Mouse (Mus musculus): ENCODE measurements around the gene Lce1j. TPM values are rescaled to one million over a fixed set of nuclear protein-coding genes. Genes with fewer than 3 reads are reported as not detected.
"Not testable (repeated sequence)": the region's sequence is repeated elsewhere in the genome, so short reads cannot be mapped to it uniquely, and the experiment has no call there.

Lce1j gene
- polyA plus RNA-seq (2016; fragmentation: Nextera tagmentation; extraction: Ambion mirVana): not detected in 2 replicates

DNA sequence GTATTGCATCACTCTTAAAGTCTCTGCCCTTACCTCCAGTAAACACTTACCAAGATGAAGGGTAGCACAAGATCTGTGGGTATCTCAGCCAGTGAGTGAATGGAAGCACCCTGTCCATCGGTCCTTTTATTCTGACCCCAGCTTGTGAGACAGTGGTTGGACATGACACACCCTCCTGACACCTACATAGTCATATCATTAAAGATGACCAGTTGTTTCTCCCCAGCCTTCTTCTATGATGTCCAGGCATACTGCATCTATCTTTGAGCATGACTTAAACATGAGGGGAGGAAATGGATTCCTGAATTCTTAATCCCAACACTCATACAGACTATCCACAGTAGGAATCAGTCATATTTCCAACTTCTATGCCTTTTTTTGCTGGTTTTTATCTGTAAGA lies at the start of gene Lce1j:
Gene Lce1j (minus strand): TSS at position 101 of the 400 bp plus-strand sequence.
- no peak for ATAC-seq (ENCODE audit: low FRiP score, low read depth)
- 89% methylated on average over 1 of the region's 1 CpGs for WGBS

DNA sequence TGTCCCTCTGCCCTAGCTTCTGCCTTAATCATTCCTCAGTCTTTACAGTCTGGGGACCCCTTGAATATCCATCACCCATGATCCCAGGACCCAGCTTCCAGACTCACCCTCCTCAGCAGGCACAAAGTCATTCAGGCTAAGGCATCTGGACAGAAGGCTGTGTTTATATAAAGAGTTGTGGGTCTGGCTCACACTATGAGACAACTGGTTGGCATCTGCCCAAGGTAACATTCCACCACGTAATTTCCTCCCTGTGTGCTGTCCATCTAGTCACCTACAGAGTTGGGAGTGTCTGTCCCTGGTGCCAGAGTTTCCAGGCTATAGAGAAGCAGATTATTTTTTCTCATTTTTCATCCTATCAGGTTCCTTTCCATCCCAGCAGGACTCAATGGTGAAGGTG lies 36.8 kb upstream of the Lce1j start, which contains the start of gene Kprp:
Gene Kprp (minus strand): TSS at position 140 of the 400 bp plus-strand sequence.
- no peaks in the 10 kb centered on the region for H3K36me3 ChIP-seq
- 74% methylated on average over 1 of the region's 1 CpGs for WGBS
- H3K4me2 ChIP-seq (replicated peaks): no peak within 1 kb of the TSS
- H3K9me3 ChIP-seq: no peaks in the 10 kb centered on the region; the same call in 1 of the 2 replicates
- no peak within 1 kb of the TSS for H3K4me3 ChIP-seq
- no peaks in the 10 kb centered on the region for H3K4me1 ChIP-seq
- ATAC-seq (ENCODE audit: low FRiP score, low read depth): no peak
- no peaks in the 10 kb centered on the region for H3K27me3 ChIP-seq (replicated peaks)
- no peak within 1 kb of the TSS for H3K9ac ChIP-seq
- H3K27ac ChIP-seq: no peak within 1 kb of the TSS

More for the DNA sequence above, at the start of gene Lce1j:
- no peaks in the 10 kb centered on the region for H3K36me3 ChIP-seq
- no peak within 1 kb of the TSS for H3K4me3 ChIP-seq
- no peak within 1 kb of the TSS for H3K27ac ChIP-seq
- no peaks in the 10 kb centered on the region for H3K27me3 ChIP-seq (replicated peaks)
- no peaks in the 10 kb centered on the region for H3K4me1 ChIP-seq
- no peak within 1 kb of the TSS for H3K4me2 ChIP-seq (replicated peaks)
- no peaks in the 10 kb centered on the region for H3K9me3 ChIP-seq
- H3K9ac ChIP-seq: no peak within 1 kb of the TSS

DNA sequence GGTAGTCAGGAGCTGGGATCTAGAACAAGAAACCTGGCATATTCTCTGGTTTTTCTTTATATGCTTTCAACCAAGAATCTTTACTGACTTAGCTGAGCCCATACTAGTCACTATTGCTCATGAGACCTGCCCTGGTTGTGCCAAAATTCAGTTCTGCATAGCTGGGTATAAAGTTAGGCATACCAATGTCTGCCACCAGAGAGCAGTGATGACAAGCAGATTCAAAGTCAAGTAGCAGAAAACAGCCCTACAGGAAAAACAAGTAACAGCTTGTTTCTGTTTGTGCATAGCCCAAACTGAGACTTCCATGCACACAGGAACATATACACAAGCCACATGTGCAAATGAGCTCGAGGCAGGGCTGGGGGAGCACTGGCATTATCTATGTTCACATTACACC lies 35.5 kb upstream of the Lce1j start:
- Histone ChIP-seq H3K36me3 (no peaks in the 10 kb centered on the region), H3K4me3 (no peak overlapping the region), H3K4me1 (no peaks in the 10 kb centered on the region), H3K9me3 (no peaks in the 10 kb centered on the region; the same call in 1 of the 2 replicates), H3K4me2 (replicated peaks) (no peak overlapping the region), H3K27ac (no peak overlapping the region), H3K27me3 (replicated peaks) (no peaks in the 10 kb centered on the region), H3K9ac (no peak overlapping the region)
- no peak for ATAC-seq (ENCODE audit: low FRiP score, low read depth)
- WGBS: 34% methylated on average over 1 of the region's 1 CpGs

DNA sequence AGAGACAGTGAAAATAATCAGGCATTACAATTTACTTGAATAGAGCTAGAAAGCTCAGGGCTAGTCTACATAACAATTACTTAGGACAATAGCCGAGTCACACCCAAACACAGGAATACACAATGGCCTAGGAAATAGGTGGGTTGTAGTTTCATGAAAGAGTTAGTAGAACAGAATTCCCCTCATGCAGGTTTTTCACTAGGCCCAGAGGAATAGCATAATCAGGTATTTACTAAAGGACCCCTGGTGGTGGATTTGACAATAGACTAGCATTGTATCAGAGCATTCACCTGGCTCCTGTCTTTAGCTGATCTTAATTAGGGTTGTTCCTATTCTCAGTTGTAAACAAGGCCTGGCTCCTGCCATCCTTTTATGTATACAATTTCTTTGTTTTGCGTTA lies 25.7 kb upstream of the Lce1j start:
- H3K4me2 ChIP-seq (replicated peaks); H3K4me3 ChIP-seq; H3K9ac ChIP-seq; H3K27me3 ChIP-seq (replicated peaks); H3K9me3 ChIP-seq; H3K4me1 ChIP-seq; H3K27ac ChIP-seq; ATAC-seq (ENCODE audit: low FRiP score, low read depth); H3K36me3 ChIP-seq: not testable (repeated sequence)
- 93% methylated on average over 2 of the region's 2 CpGs for WGBS

DNA sequence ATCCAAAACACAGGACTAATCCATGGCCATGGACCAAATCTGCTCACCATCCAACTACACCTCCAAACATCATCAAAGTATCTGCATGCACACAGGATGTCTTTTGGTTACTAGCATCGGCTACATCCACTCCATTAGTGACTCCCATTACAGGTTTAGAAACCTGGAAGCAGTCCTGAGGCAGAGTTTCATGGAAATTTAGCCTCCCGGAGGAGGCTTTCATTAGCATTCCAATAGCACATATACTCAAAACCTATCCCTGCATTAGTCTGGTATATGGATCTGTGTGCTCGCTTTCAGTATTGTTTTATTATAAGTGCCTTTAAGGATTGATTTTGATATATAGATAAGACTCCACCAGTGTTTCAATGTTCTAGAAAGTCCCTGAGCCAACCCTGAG lies 25.3 kb upstream of the Lce1j start:
- no peak for ATAC-seq (ENCODE audit: low FRiP score, low read depth)
- no peaks in the 10 kb centered on the region for H3K36me3 ChIP-seq
- H3K27ac ChIP-seq: no peak overlapping the region
- H3K9me3 ChIP-seq: no peaks in the 10 kb centered on the region
- H3K4me2 ChIP-seq (replicated peaks): no peak overlapping the region
- no peaks in the 10 kb centered on the region for H3K27me3 ChIP-seq (replicated peaks)
- WGBS: 84% methylated on average over 3 of the region's 3 CpGs
- no peak overlapping the region for H3K9ac ChIP-seq
- no peaks in the 10 kb centered on the region for H3K4me1 ChIP-seq
- H3K4me3 ChIP-seq: no peak overlapping the region

DNA sequence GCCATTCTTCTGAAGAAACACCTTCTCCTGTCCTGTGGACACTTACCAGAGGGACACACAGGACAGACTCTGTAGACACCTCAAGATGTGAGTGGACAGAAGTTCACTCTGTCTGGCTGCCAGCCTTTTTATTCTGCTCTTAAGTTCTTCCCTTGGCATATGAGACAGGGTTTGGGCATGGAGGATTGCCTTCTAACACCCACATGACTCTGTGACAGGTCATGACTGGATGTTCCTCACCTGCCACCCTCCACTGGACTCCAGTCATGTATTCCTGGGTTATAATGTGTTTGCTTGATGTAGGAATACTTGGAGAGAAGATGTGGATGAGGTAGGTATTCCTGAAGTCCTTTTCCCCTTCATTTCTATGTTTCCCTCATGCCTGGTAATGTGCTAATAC lies 17.5 kb upstream of the Lce1j start, which contains the start of gene Lce1k:
Gene Lce1k (minus strand): TSS at position 101 of the 400 bp plus-strand sequence.
- Histone ChIP-seq H3K36me3 (no peaks in the 10 kb centered on the region), H3K4me2 (replicated peaks) (no peak within 1 kb of the TSS), H3K4me3 (no peak within 1 kb of the TSS), H3K27me3 (replicated peaks) (no peaks in the 10 kb centered on the region), H3K9ac (no peak within 1 kb of the TSS), H3K4me1 (no peaks in the 10 kb centered on the region), H3K27ac (no peak within 1 kb of the TSS), H3K9me3 (no peaks in the 10 kb centered on the region)
- no peak for ATAC-seq (ENCODE audit: low FRiP score, low read depth)

DNA sequence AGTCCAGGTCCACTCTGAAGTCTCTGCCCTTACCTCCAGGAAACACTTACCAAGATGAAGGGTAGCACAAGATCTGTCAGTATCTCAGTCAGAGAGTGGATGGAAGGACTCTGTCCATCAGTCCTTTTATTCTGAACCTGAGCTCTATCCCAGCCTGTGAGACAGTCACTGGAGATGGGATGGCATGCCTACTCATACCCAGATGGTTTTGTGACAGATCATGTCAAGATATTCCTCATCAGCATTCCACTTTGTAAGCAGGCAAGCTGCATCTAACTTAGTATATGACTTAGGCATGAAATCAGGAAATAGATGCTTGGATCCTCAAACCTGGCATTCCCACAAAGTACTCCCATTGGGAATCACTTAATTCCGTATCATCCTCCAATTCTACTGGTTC lies 11.5 kb downstream of the Lce1j start, which contains the start of gene Lce1i:
Gene Lce1i (minus strand): TSS at position 101 of the 400 bp plus-strand sequence.
- no peak within 1 kb of the TSS for H3K9ac ChIP-seq
- H3K4me3 ChIP-seq: no peak within 1 kb of the TSS
- no peaks in the 10 kb centered on the region for H3K27me3 ChIP-seq (replicated peaks)
- H3K4me1 ChIP-seq: no peaks in the 10 kb centered on the region
- no peak within 1 kb of the TSS for H3K27ac ChIP-seq
- ATAC-seq (ENCODE audit: low FRiP score, low read depth): no peak
- H3K36me3 ChIP-seq: no peaks in the 10 kb centered on the region
- H3K4me2 ChIP-seq (replicated peaks): no peak within 1 kb of the TSS
- 89% methylated on average over 1 of the region's 1 CpGs for WGBS
- H3K9me3 ChIP-seq: no peaks in the 10 kb centered on the region

DNA sequence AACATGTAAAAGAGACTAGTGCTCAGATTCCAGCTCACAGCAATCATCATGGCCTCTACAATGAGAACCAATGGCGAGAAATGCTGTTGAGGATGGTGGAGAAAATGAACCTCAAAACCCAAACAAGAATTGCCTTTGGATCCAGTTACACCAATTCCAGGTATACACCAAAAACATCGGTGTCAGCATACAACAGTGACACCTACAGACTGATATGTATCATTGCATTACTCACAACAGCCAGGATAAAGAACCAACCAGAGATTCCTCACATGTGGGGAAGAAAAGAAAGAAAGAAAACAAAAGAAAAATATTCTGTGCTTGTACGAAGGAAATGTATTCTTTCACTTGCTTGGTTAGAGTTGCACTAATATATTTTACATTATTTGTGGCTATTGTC lies 18.7 kb downstream of the Lce1j start:
- Histone ChIP-seq H3K27me3 (replicated peaks) (no peaks in the 10 kb centered on the region), H3K9ac (no peak overlapping the region), H3K4me1 (no peaks in the 10 kb centered on the region), H3K36me3 (no peaks in the 10 kb centered on the region), H3K27ac (no peak overlapping the region), H3K4me2 (replicated peaks) (no peak overlapping the region), H3K9me3 (no peaks in the 10 kb centered on the region), H3K4me3 (no peak overlapping the region)
- WGBS: 32% methylated on average over 3 of the region's 3 CpGs
- ATAC-seq (ENCODE audit: low FRiP score, low read depth): no peak

DNA sequence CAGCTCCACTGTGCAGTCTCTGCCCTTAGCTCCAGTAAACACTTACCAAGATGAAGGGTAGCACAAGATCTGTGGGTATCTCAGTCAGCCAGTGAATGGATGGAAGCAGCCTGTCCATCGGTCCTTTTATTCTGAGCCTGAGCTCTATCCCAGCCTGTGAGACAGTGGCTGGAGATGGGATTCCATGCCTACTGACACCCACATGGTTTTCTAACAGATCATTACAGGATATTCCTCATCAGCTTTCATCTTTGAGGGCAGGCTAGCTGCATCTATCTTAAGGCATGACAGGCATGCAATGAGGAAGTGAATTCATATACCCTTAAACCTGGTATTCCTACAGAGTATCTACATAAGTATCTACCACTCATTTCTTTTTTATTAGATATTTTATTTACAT lies 25.3 kb downstream of the Lce1j start, which contains the start of gene Lce1h:
Gene Lce1h (minus strand): TSS at position 101 of the 400 bp plus-strand sequence.
- H3K27me3 ChIP-seq (replicated peaks): no peaks in the 10 kb centered on the region
- H3K4me1 ChIP-seq: no peaks in the 10 kb centered on the region
- H3K4me3 ChIP-seq: no peak within 1 kb of the TSS
- no peak for ATAC-seq (ENCODE audit: low FRiP score, low read depth)
- H3K9me3 ChIP-seq: no peaks in the 10 kb centered on the region
- H3K36me3 ChIP-seq: no peaks in the 10 kb centered on the region
- WGBS: 89% methylated on average over 1 of the region's 1 CpGs
- H3K4me2 ChIP-seq (replicated peaks): no peak within 1 kb of the TSS
- H3K9ac ChIP-seq: no peak within 1 kb of the TSS
- no peak within 1 kb of the TSS for H3K27ac ChIP-seq

DNA sequence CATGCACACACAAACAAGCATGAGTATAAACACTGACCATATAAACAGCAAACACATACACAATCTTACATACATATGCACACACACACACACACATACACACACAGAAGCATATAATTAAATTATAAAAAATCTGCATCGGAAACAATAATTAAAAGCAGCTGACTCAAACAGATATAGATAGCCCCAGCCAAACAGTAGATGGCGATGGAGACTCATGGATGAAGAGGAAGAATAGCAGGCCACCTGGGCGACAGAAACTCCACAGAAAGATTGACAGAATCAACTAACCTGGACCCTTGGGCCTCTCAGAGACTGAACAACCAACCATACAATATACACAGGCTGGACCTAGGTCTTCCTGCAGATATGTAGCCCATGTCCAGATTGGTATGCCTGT lies 37.1 kb downstream of the Lce1j start:
- no peak overlapping the region for H3K27ac ChIP-seq
- no peak for ATAC-seq (ENCODE audit: low FRiP score, low read depth)
- no peaks in the 10 kb centered on the region for H3K36me3 ChIP-seq
- H3K9ac ChIP-seq: no peak overlapping the region
- 40% methylated on average over 3 of the region's 3 CpGs for WGBS
- H3K4me2 ChIP-seq (replicated peaks): no peak overlapping the region
- H3K9me3 ChIP-seq: no peaks in the 10 kb centered on the region
- no peaks in the 10 kb centered on the region for H3K27me3 ChIP-seq (replicated peaks)
- no peaks in the 10 kb centered on the region for H3K4me1 ChIP-seq
- no peak overlapping the region for H3K4me3 ChIP-seq

DNA sequence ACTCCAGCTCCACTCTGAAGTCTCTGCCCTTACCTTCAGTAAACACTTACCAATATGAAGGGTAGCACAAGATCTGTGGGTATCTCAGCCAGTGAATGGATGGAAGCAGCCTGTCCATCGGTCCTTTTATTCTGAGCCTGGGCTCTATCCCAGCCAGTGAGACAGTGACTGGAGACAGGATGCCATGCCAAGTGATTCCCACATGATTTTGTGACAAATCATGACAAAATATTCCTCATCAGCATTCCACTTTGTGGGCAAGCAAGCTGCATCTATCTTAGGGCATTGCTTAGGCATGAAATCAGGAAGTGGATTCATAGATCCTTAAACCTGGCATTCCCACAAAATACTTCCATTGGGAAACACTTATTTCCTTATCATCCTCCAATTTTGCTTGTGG lies 38.1 kb downstream of the Lce1j start, which contains the start of gene Lce1g:
Gene Lce1g (minus strand): TSS at position 101 of the 400 bp plus-strand sequence.
- H3K36me3 ChIP-seq: no peaks in the 10 kb centered on the region
- no peak within 1 kb of the TSS for H3K4me2 ChIP-seq (replicated peaks)
- H3K27me3 ChIP-seq (replicated peaks): no peaks in the 10 kb centered on the region
- no peak within 1 kb of the TSS for H3K9ac ChIP-seq
- no peak within 1 kb of the TSS for H3K27ac ChIP-seq
- H3K4me3 ChIP-seq: no peak within 1 kb of the TSS
- WGBS: 94% methylated on average over 1 of the region's 1 CpGs
- no peak for ATAC-seq (ENCODE audit: low FRiP score, low read depth)
- no peaks in the 10 kb centered on the region for H3K9me3 ChIP-seq
- H3K4me1 ChIP-seq: no peaks in the 10 kb centered on the region

DNA sequence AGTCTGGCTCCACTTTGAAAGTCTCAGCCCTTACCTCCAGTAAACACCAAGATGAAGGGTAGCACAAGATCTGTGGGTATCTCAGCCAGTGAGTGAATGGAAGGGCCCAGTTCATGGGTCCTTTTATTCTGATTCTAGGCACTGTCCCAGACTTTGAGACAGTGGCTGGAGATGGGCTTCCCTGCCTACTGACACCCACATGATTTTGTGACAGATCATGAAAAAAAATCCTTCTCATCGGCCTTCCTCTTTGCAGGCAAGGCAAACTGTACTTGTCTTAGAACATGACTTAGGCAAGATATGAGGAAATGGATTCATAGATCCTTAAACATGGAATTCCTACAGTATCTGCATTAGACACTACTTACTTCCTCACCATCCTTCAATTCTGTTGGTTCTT lies 51.3 kb downstream of the Lce1j start, which contains the start of gene Gm38119:
Gene Gm38119 (minus strand): TSS at position 101 of the 400 bp plus-strand sequence.
- Histone ChIP-seq H3K4me3 (no peak within 1 kb of the TSS), H3K4me1 (no peaks in the 10 kb centered on the region), H3K27ac (no peak within 1 kb of the TSS), H3K36me3 (no peaks in the 10 kb centered on the region), H3K9ac (no peak within 1 kb of the TSS), H3K9me3 (no peaks in the 10 kb centered on the region), H3K27me3 (replicated peaks) (no peaks in the 10 kb centered on the region), H3K4me2 (replicated peaks) (no peak within 1 kb of the TSS)
- WGBS: 69% methylated on average over 1 of the region's 1 CpGs
- ATAC-seq (ENCODE audit: low FRiP score, low read depth): no peak

Measured in neural tube, embryonic 12.5 days (tissue).